Mouse (Mus musculus): Measurements from ENCODE around the gene Gm156. TPM values are rescaled to one million over a fixed set of nuclear protein-coding genes. Genes with fewer than 3 reads are reported as not detected.

Gm156 gene
- polyA plus RNA-seq (2017; shearing (Covaris generic)) = under 1 TPM; 0.13 to 0.65 TPM

GRCm38 (mm10) chr6:129784170-129784569 lies at the start of gene Gm156:
Gene Gm156 (minus strand): TSS chr6:129784270.

DNA sequence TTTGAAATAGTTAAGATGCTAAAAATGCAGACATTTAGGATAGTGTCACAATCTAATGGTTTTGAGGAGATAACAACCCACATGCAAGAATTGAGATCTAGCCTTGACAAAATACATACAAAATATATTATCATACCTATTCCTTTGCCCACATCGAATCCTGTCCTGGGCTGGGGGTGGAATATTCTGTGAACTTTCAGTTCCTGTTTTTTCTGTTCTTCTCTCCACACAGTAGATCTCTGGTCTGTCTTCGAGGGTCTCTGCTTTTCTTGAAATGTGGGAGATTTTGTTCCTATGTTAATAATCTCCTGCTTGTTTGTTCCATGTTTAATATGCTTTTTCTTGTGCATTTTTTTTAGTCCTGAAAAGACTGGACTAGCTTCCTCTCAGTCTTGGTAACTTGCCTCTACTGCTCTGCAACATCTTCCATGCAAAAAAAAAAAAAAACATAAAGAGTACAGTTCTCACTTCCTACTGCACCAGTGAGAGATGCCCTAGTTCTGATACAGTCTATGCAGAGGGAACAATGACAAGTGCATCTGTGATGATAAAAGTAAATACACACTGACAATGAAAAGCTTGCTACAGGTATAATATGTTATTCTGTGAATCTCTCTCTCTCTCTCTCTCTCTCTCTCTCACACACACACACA lies 43.9 kb downstream of the Gm156 start, which contains the start of gene Klri2:
Gene Klri2 (minus strand): TSS at position 416 of the 653 bp plus-strand sequence.

DNA sequence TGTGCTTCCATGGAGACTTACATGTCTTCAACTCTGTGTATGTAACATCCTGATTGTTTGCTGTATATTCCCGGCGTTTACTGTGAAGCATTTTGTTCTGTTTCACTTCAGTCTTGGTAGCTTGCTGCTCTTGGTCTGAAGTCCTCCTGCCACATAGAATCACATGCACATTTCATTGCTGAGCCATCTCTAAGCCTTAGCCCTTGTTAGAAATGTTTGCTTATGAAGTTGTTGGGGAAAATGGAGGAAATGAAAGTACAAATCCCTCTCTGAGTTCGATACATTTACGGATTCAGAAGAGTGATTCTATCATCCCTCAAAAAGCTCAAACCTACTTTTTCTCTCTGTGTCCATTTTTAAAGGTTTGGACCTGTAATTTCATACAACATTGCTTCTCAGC lies 67.0 kb downstream of the Gm156 start, which contains the start of gene Klri1:
Gene Klri1 (minus strand): TSS at position 101 of the 400 bp plus-strand sequence.

Other genes starting within 250 kb of the Gm156 start
- not detected for gene Klre1, start 206.4 kb downstream of the Gm156 start, polyA plus RNA-seq (2017; shearing (Covaris generic))
- 10 to 100 TPM in 1 of 2 experiments, under 1 TPM in 1; 0.29 to 23.8 TPM for gene Klrd1, start 192.5 kb downstream of the Gm156 start, polyA plus RNA-seq (2017; shearing (Covaris generic))
- gene Klrk1, start 160.4 kb downstream of the Gm156 start, polyA plus RNA-seq (2017; shearing (Covaris generic)) = 10 to 100 TPM in 1 of 2 experiments, under 1 TPM in 1; 0.28 to 88.4 TPM
- gene Klrc3, start 140.9 kb downstream of the Gm156 start, polyA plus RNA-seq (2017; shearing (Covaris generic)) = not detected
- gene Klrc2, start 123.6 kb downstream of the Gm156 start, polyA plus RNA-seq (2017; shearing (Covaris generic)) = not detected
- gene Klrc1, start 105.3 kb downstream of the Gm156 start, polyA plus RNA-seq (2017; shearing (Covaris generic)) = 1 to 10 TPM in 1 of 2 experiments, under 1 TPM in 1; 0.23 to 4.8 TPM
- gene Klri1, start 67.1 kb downstream of the Gm156 start, polyA plus RNA-seq (2017; shearing (Covaris generic)) = not detected
- gene Klri2, start 43.8 kb downstream of the Gm156 start, polyA plus RNA-seq (2017; shearing (Covaris generic)) = not detected
- gene Gm17631, start 78.4 kb upstream of the Gm156 start, polyA plus RNA-seq (2017; shearing (Covaris generic)) = not detected
- not detected for gene Klra17, start 92.4 kb upstream of the Gm156 start, polyA plus RNA-seq (2017; shearing (Covaris generic))
- not detected for gene Klra5, start 133.4 kb upstream of the Gm156 start, polyA plus RNA-seq (2017; shearing (Covaris generic))
- gene Klra6, start 242.7 kb upstream of the Gm156 start, polyA plus RNA-seq (2017; shearing (Covaris generic)) = not detected

Measured in inflammation-experienced regulatory T-cells (primary cell).